ENCODE assay signal across 9 mouse cellular contexts in genomic region chr11:95366280-95366897, GRCm38 (mm10). TPM values are rescaled to one million over a fixed set of nuclear protein-coding genes. Genes with fewer than 3 reads are reported as not detected.
DNase-seq lines count a peak whose midpoint lies in the region; ATAC-seq and TF ChIP-seq lines count a peak whose summit lies in the region.
"Had no signal": no experiment of that assay in that cellular context is flagged by ENCODE, and none has a peak within 500 bp of the region (broad histone marks: within the 10 kb centered on the region; RNA-seq: fewer than 3 reads in every experiment).

No protein-coding gene starts in this region.

- H3K27me3 ChIP-seq in heart, embryonic 12.5 days (replicated peaks), result no peaks in the 10 kb centered on the region
- H3K27me3 ChIP-seq in liver, postnatal 0 days (ENCODE audit: insufficient read depth, low read length), result no peaks in the 10 kb centered on the region
- H3K27me3 ChIP-seq: embryonic facial prominence, embryonic 12.5 days had no signal

- H3K4me1 ChIP-seq in heart, embryonic 12.5 days (replicated peaks), result peaks cover 31% of the 10 kb centered on the region
- H3K4me1 ChIP-seq in liver, postnatal 0 days (ENCODE audit: insufficient read depth), result peaks cover 22% of the 10 kb centered on the region
- H3K4me1 ChIP-seq: embryonic facial prominence, embryonic 12.5 days had no signal

- peak overlapping the region; percentile 26; the same call in 1 of the 2 replicates for H3K27ac ChIP-seq in heart, embryonic 12.5 days (ENCODE audit: poor library complexity, severe bottlenecking)
- peak overlapping the region; percentile 39; the same call in 1 of the 2 replicates for H3K27ac ChIP-seq in liver, postnatal 0 days (ENCODE audit: low read depth)
- H3K27ac ChIP-seq: embryonic facial prominence, embryonic 12.5 days had no signal

- H3K4me3 ChIP-seq in heart, embryonic 12.5 days, result no peak overlapping the region
- H3K4me3 ChIP-seq in liver, postnatal 0 days (ENCODE audit: low read depth, low read length), result no peak overlapping the region
- H3K4me3 ChIP-seq: embryonic facial prominence, embryonic 12.5 days had no signal

- no peak overlapping the region for H3K9ac ChIP-seq in heart, embryonic 12.5 days
- no peak overlapping the region for H3K9ac ChIP-seq in liver, postnatal 0 days (replicated peaks)
- H3K9ac ChIP-seq: embryonic facial prominence, embryonic 12.5 days had no signal

- ATAC-seq in heart, embryonic 12.5 days (ENCODE audit: insufficient number of reproducible peaks, low FRiP score), result no peak
- ATAC-seq in liver, postnatal 0 days, result no peak

- H3K4me2 ChIP-seq in heart, embryonic 12.5 days, result no peak overlapping the region
- no peak overlapping the region for H3K4me2 ChIP-seq in liver, postnatal 0 days (ENCODE audit: low read depth, low read length)
- H3K4me2 ChIP-seq: embryonic facial prominence, embryonic 12.5 days had no signal

- H3K36me3 ChIP-seq in heart, embryonic 12.5 days, result 0 out of 2 replicates have a peak, but pooled peaks cover 2% of the 10 kb centered on the region
- H3K36me3 ChIP-seq in liver, postnatal 0 days (replicated peaks; ENCODE audit: insufficient read depth, low read length), result peaks cover 79% of the 10 kb centered on the region

- no peaks in the 10 kb centered on the region for H3K9me3 ChIP-seq in heart, embryonic 12.5 days (replicated peaks)
- no peaks in the 10 kb centered on the region for H3K9me3 ChIP-seq in liver, postnatal 0 days (ENCODE audit: low read length)
- H3K9me3 ChIP-seq: embryonic facial prominence, embryonic 12.5 days had no signal

- DNase-seq in gastrocnemius, adult 18-20 months (ENCODE audit: low spot score), result peak; percentile 43
- DNase-seq in gastrocnemius, postnatal 10 days, result no peak
- DNase-seq in ES-CJ7 (ENCODE audit: low read depth, low spot score), result peak; percentile 58
- no peak for DNase-seq in liver, postnatal 0 days
- DNase-seq in adrenal gland, postnatal 4 days (ENCODE audit: low spot score in 2 of 2), result no peak
- DNase-seq in cerebellum, postnatal 25 days, result no peak
- no peak for DNase-seq in cerebellum, postnatal 4 days (ENCODE audit: low spot score in 2 of 2)

- no peak for TF ChIP-seq EP300 in liver, postnatal 0 days (IDR thresholded peaks at IDR 0.05; ENCODE audit: low read depth)

- WGBS in heart, embryonic 12.5 days, result 77% methylated on average over 6 of the region's 6 CpGs
- WGBS in liver, postnatal 0 days (ENCODE audit: insufficient replicate concordance), result 89% methylated on average over 6 of the region's 6 CpGs

- TF ChIP-seq CTCF in liver, postnatal 0 days (IDR thresholded peaks at IDR 0.05; ENCODE audit: low read depth), result no peak; the same call in 1 of the 2 replicates

RNA-seq across cellular contexts. Expression of gene Slc35b1, which starts 18.1 kb away (rescaled TPM):
- 10 to 100 TPM; 43.9 to 44.1 TPM for total RNA-seq in gastrocnemius, adult 18-20 months (2021)
- 10 to 100 TPM; 42.7 to 43.8 TPM for total RNA-seq in gastrocnemius, postnatal 10 days (2021)
- 86.0 and 86.5 TPM in 2 replicates for polyA plus RNA-seq in heart, embryonic 12.5 days (2016; fragmentation: Nextera tagmentation; extraction: Ambion mirVana)
- 38.4 and 40.1 TPM in 2 replicates for polyA plus RNA-seq in liver, postnatal 0 days (2015; fragmentation: Nextera tagmentation; extraction: Ambion mirVana)
- 10 to 100 TPM; 64.7 to 71.1 TPM for total RNA-seq in adrenal gland, postnatal 4 days (2021)

RNA-seq across cellular contexts. Expression of gene Fam117a, which starts 29.6 kb away (rescaled TPM):
- 1 to 10 TPM; 1.6 to 2.6 TPM for total RNA-seq in gastrocnemius, adult 18-20 months (2021)
- total RNA-seq in gastrocnemius, postnatal 10 days (2021), result 10 to 100 TPM in 1 of 2 experiments, 1 to 10 TPM in 1; 9.0 to 14.5 TPM
- 12.9 and 13.9 TPM in 2 replicates for polyA plus RNA-seq in heart, embryonic 12.5 days (2016; fragmentation: Nextera tagmentation; extraction: Ambion mirVana)
- 60.1 and 61.8 TPM in 2 replicates for polyA plus RNA-seq in liver, postnatal 0 days (2015; fragmentation: Nextera tagmentation; extraction: Ambion mirVana)
- 10 to 100 TPM; 21.9 to 27.8 TPM for total RNA-seq in adrenal gland, postnatal 4 days (2021)

RNA-seq across cellular contexts. Expression of gene Spop, which starts 47.5 kb away (rescaled TPM):
- 100 to 1,000 TPM; 162 to 171 TPM for total RNA-seq in gastrocnemius, adult 18-20 months (2021)
- total RNA-seq in gastrocnemius, postnatal 10 days (2021), result 100 to 1,000 TPM; 192 to 216 TPM
- 115 and 119 TPM in 2 replicates for polyA plus RNA-seq in heart, embryonic 12.5 days (2016; fragmentation: Nextera tagmentation; extraction: Ambion mirVana)
- 42.4 and 53.2 TPM in 2 replicates for polyA plus RNA-seq in liver, postnatal 0 days (2015; fragmentation: Nextera tagmentation; extraction: Ambion mirVana)
- 100 to 1,000 TPM; 122 to 124 TPM for total RNA-seq in adrenal gland, postnatal 4 days (2021)

RNA-seq across cellular contexts. Expression of gene Kat7, which starts 56.3 kb away (rescaled TPM):
- 10 to 100 TPM; 19.7 to 23.9 TPM for total RNA-seq in gastrocnemius, adult 18-20 months (2021)
- total RNA-seq in gastrocnemius, postnatal 10 days (2021), result 10 to 100 TPM; 29.7 to 31.8 TPM
- 56.0 and 58.3 TPM in 2 replicates for polyA plus RNA-seq in heart, embryonic 12.5 days (2016; fragmentation: Nextera tagmentation; extraction: Ambion mirVana)
- polyA plus RNA-seq in liver, postnatal 0 days (2015; fragmentation: Nextera tagmentation; extraction: Ambion mirVana), result 16.8 and 19.4 TPM in 2 replicates
- total RNA-seq in adrenal gland, postnatal 4 days (2021), result 10 to 100 TPM; 77.8 to 80.3 TPM

Comparison
In these comparisons a context has a peak if more than half of its experiments do, and no peak if none do; other contexts are left out.
1. DNase-seq: peak in gastrocnemius, adult 18-20 months (single experiment) and ES-CJ7 (single experiment); none in gastrocnemius, postnatal 10 days (single experiment), liver, postnatal 0 days (single experiment), adrenal gland, postnatal 4 days (0 of 2), cerebellum, postnatal 25 days (0 of 2) and cerebellum, postnatal 4 days (0 of 2).